Mouse (Mus musculus) lung, postnatal 0 days (tissue): ENCODE data around the gene Slfn9.

Experiments used
- CTCF ChIP-seq: IDR thresholded peaks from 2 replicates; pipeline ENCODE4 v1.5.1; 2016; ENCODE audit warnings: antibody characterized with exemption, mild to moderate bottlenecking
- EP300 ChIP-seq: IDR thresholded peaks from 2 replicates; pipeline ENCODE4 v1.6.1; 2016; ENCODE audit warnings: antibody characterized with exemption, mild to moderate bottlenecking, control low read depth

- no peak for TF ChIP-seq CTCF
- TF ChIP-seq EP300: no peak
Observed at GRCm38 (mm10) chr11:82971590-82971974, 20.0 kb downstream of the Slfn9 start.
